Mouse (Mus musculus) bone marrow, adult 2 months (tissue): ENCODE results near the gene Wdr5b.

Experiments used
- CTCF ChIP-seq: fragments of 200-500 bp; IDR thresholded peaks from 2 replicates; pipeline ENCODE4 v1.5.1; 2011; ENCODE audit warnings: low read length, control low read depth; ENCODE audit not compliant: control insufficient read depth, insufficient read depth
- POLR2A ChIP-seq: fragments of 200-500 bp; IDR thresholded peaks from 2 replicates; pipeline ENCODE4 v1.6.1; 2011; ENCODE audit warnings: low read depth, mild to moderate bottlenecking, control low read depth, low read length, borderline replicate concordance; ENCODE audit not compliant: control insufficient read depth

GRCm38 (mm10) chr16:36016335-36016734 lies 24.7 kb upstream of the Wdr5b start:
- TF ChIP-seq CTCF (no peak), POLR2A (no peak)
